Comparison of ENCODE assay signal across 9 mouse cellular contexts in genomic region chr2:180359062-180359461, GRCm38 (mm10). TPM values are rescaled to one million over a fixed set of nuclear protein-coding genes. Genes with fewer than 3 reads are reported as not detected.
DNase-seq lines count a peak whose midpoint lies in the region; ATAC-seq and TF ChIP-seq lines count a peak whose summit lies in the region.
"Had no signal": no experiment of that assay in that cellular context is flagged by ENCODE, and none has a peak within 500 bp of the region (broad histone marks: within the 10 kb centered on the region; RNA-seq: fewer than 3 reads in every experiment).

No protein-coding gene starts in this region.

- H3K4me2 ChIP-seq in lung, embryonic 14.5 days = no peak overlapping the region

- 4% methylated on average over 4 of the region's 4 CpGs for WGBS in lung, embryonic 14.5 days

- no peak overlapping the region for H3K27ac ChIP-seq in lung, embryonic 14.5 days (ENCODE audit: low read depth)

- intact Hi-C loops in left cerebral cortex, postnatal 4 days (cut with DNase I) = no loop called here

- H3K36me3 ChIP-seq in lung, embryonic 14.5 days (ENCODE audit: insufficient read depth) = no peaks in the 10 kb centered on the region

- no peaks in the 10 kb centered on the region for H3K9me3 ChIP-seq in lung, embryonic 14.5 days (ENCODE audit: low read depth, low read length)

- no peaks in the 10 kb centered on the region for H3K27me3 ChIP-seq in lung, embryonic 14.5 days (ENCODE audit: insufficient read depth, low read length)

- peak; percentile 59 for DNase-seq in embryo, embryonic 10 days (ENCODE audit: low spot score)
- no peak for DNase-seq in embryo, embryonic 9.5 days (ENCODE audit: extremely low spot score)
- peak; percentile 57 for DNase-seq in lung, embryonic 14.5 days
- no peak for DNase-seq in lung, postnatal 25 days (ENCODE audit: low spot score)
- DNase-seq in gastrocnemius, adult 8-10 months (ENCODE audit: low spot score in 2 of 2) = peak; percentile 35 to 66
- peak; percentile 63 for DNase-seq in left cerebral cortex, postnatal 4 days
- DNase-seq in urinary bladder, postnatal 36 days (ENCODE audit: low spot score in 2 of 2) = no peak
- DNase-seq in thymus, adult 18-20 months = no peak

- H3K4me1 ChIP-seq in lung, embryonic 14.5 days (ENCODE audit: insufficient read depth) = no peaks in the 10 kb centered on the region

- no peak for ATAC-seq in lung, embryonic 14.5 days (ENCODE audit: insufficient read depth)
- ATAC-seq: midbrain, embryonic 16.5 days had no signal

- peak; percentile 46; the same call in 1 of the 2 replicates for TF ChIP-seq CTCF in lung, embryonic 14.5 days (IDR thresholded peaks at IDR 0.05; ENCODE audit: low read depth)

- no peak overlapping the region for H3K4me3 ChIP-seq in lung, embryonic 14.5 days (ENCODE audit: low read depth, low read length)

- no peak overlapping the region for H3K9ac ChIP-seq in lung, embryonic 14.5 days

RNA-seq across cellular contexts. Expression of gene Gata5, which starts 24.6 kb away (rescaled TPM):
- polyA plus RNA-seq in lung, embryonic 14.5 days (2014; fragmentation: Nextera tagmentation; extraction: Ambion mirVana) = 37.4 and 42.7 TPM in 2 replicates
- not detected for total RNA-seq in gastrocnemius, adult 8-10 months (2022)
- total RNA-seq in left cerebral cortex, postnatal 4 days (2021) = not detected
- polyA plus RNA-seq: midbrain, embryonic 16.5 days had no signal

Comparison
In these comparisons a context has a peak if more than half of its experiments do, and no peak if none do; other contexts are left out.
1. DNase-seq: peak in embryo, embryonic 10 days (single experiment), lung, embryonic 14.5 days (single experiment), gastrocnemius, adult 8-10 months (2 of 2) and left cerebral cortex, postnatal 4 days (single experiment); none in embryo, embryonic 9.5 days (single experiment), lung, postnatal 25 days (single experiment), urinary bladder, postnatal 36 days (0 of 2) and thymus, adult 18-20 months (0 of 2).